Mouse (Mus musculus): ENCODE results near the gene Crtc3. TPM values are rescaled to one million over a fixed set of nuclear protein-coding genes. Genes with fewer than 3 reads are reported as not detected.
A peak's percentile ranks its signal among the peaks of the same experiment; 100 is the strongest.

Crtc3 gene
- polyA plus RNA-seq, 1 experiment from 2014 or later = 10.3 TPM

DNA sequence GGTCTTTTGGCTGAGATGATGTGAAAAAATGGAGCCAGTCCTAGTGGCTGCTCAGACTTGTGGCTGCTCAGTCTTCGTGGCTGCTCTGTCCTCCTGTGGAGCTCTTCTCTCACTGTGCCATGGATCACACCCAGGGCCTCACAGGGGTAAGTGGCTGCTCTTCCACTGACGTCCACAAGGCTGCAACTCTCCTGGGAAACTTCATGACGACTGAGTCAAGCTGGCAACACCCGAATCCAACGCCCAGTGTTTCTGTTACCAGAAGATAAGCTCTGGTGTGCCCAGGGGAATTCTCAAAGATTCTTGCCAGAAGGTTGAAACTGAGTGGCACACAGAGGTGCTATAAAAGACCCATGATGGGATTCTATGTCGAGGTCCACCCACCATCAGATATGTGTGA lies 13.8 kb upstream of the Crtc3 start:
- Histone ChIP-seq H3K4me3 (no peak overlapping the region), H3K27ac (no peak overlapping the region), H3K4me1 (no peaks in the 10 kb centered on the region), H3K9me3 (replicated peaks) (no peaks in the 10 kb centered on the region), H3K36me3 (ENCODE audit: poor library complexity, severe bottlenecking) (no peaks in the 10 kb centered on the region), H3K4me2 (no peak overlapping the region), H3K9ac (no peak overlapping the region), H3K27me3 (no peaks in the 10 kb centered on the region)
- WGBS = 70% methylated on average over 6 of the region's 6 CpGs
- no peak for ATAC-seq

- 64% methylated on average over 8 of the region's 8 CpGs for WGBS
- no peak for ATAC-seq
- Histone ChIP-seq H3K4me3 (no peak overlapping the region), H3K36me3 (ENCODE audit: poor library complexity, severe bottlenecking) (no peaks in the 10 kb centered on the region), H3K9me3 (replicated peaks) (no peaks in the 10 kb centered on the region), H3K27me3 (no peaks in the 10 kb centered on the region), H3K9ac (no peak overlapping the region), H3K27ac (no peak overlapping the region), H3K4me1 (no peaks in the 10 kb centered on the region), H3K4me2 (no peak overlapping the region)
Observed at GRCm38 (mm10) chr7:80699709-80700108, 11.0 kb upstream of the Crtc3 start.

- Histone ChIP-seq H3K36me3 (ENCODE audit: poor library complexity, severe bottlenecking) (no peaks in the 10 kb centered on the region), H3K9me3 (replicated peaks) (no peaks in the 10 kb centered on the region), H3K4me2 (no peak overlapping the region), H3K27ac (no peak overlapping the region), H3K4me1 (no peaks in the 10 kb centered on the region), H3K4me3 (no peak overlapping the region), H3K9ac (no peak overlapping the region), H3K27me3 (no peaks in the 10 kb centered on the region)
- no peak for ATAC-seq
- WGBS = 60% methylated on average over 3 of the region's 3 CpGs
Observed at GRCm38 (mm10) chr7:80698940-80699339, 10.3 kb upstream of the Crtc3 start.

- Histone ChIP-seq H3K9me3 (replicated peaks) (no peaks in the 10 kb centered on the region), H3K9ac (no peak overlapping the region), H3K27me3 (no peaks in the 10 kb centered on the region), H3K4me1 (no peaks in the 10 kb centered on the region), H3K4me2 (no peak overlapping the region), H3K4me3 (no peak overlapping the region), H3K27ac (no peak overlapping the region), H3K36me3 (ENCODE audit: poor library complexity, severe bottlenecking) (no peaks in the 10 kb centered on the region)
- ATAC-seq = no peak
- WGBS = 81% methylated on average over 5 of the region's 5 CpGs
Observed at GRCm38 (mm10) chr7:80697859-80698258, 9.2 kb upstream of the Crtc3 start.

GRCm38 (mm10) chr7:80696903-80697302 lies 8.2 kb upstream of the Crtc3 start:
- Histone ChIP-seq H3K4me2 (no peak overlapping the region), H3K9me3 (replicated peaks) (no peaks in the 10 kb centered on the region), H3K36me3 (ENCODE audit: poor library complexity, severe bottlenecking) (no peaks in the 10 kb centered on the region), H3K27ac (no peak overlapping the region), H3K9ac (no peak overlapping the region), H3K4me1 (no peaks in the 10 kb centered on the region), H3K27me3 (no peaks in the 10 kb centered on the region), H3K4me3 (no peak overlapping the region)
- 81% methylated on average over 4 of the region's 4 CpGs for WGBS
- ATAC-seq = no peak

GRCm38 (mm10) chr7:80696334-80696733 lies 7.7 kb upstream of the Crtc3 start:
- Histone ChIP-seq H3K4me3 (no peak overlapping the region), H3K9ac (no peak overlapping the region), H3K9me3 (replicated peaks) (no peaks in the 10 kb centered on the region), H3K27ac (no peak overlapping the region), H3K36me3 (ENCODE audit: poor library complexity, severe bottlenecking) (no peaks in the 10 kb centered on the region), H3K4me2 (no peak overlapping the region), H3K27me3 (no peaks in the 10 kb centered on the region), H3K4me1 (no peaks in the 10 kb centered on the region)
- ATAC-seq = no peak
- WGBS = 71% methylated on average over 1 of the region's 1 CpGs

- peaks cover 11% of the 10 kb centered on the region for H3K4me1 ChIP-seq
- no peak overlapping the region for H3K27ac ChIP-seq
- ATAC-seq = no peak
- H3K9me3 ChIP-seq (replicated peaks) = no peaks in the 10 kb centered on the region
- 92% methylated on average over 9 of the region's 9 CpGs for WGBS
- H3K27me3 ChIP-seq = no peaks in the 10 kb centered on the region
- H3K36me3 ChIP-seq (ENCODE audit: poor library complexity, severe bottlenecking) = no peaks in the 10 kb centered on the region
- H3K4me3 ChIP-seq = no peak overlapping the region
- H3K4me2 ChIP-seq = no peak overlapping the region
- H3K9ac ChIP-seq = no peak overlapping the region
Observed at GRCm38 (mm10) chr7:80692472-80692871, 3.8 kb upstream of the Crtc3 start.

DNA sequence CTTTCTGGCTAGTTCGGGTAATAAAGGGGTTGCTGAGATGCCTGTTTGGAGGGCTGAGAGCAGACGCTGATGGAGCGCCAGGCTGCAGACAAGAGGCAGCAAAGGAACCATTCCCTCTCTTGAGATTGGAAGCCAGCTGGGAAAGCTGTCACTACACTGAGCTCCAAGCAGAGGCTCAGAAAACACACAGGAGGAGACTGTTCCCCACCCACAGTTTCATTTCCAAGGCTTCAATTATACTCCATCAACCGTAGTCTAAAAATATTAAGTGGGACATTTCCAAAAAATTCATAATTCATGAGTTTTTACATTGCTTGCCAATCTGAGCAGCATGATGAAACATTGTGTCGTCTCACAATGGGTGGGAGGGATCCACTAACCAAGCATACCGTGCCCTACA lies 2.5 kb upstream of the Crtc3 start:
- Histone ChIP-seq H3K4me1 (peaks cover 17% of the 10 kb centered on the region), H3K9me3 (replicated peaks) (no peaks in the 10 kb centered on the region), H3K27ac (no peak overlapping the region), H3K4me2 (no peak overlapping the region), H3K36me3 (ENCODE audit: poor library complexity, severe bottlenecking) (no peaks in the 10 kb centered on the region), H3K27me3 (no peaks in the 10 kb centered on the region), H3K9ac (no peak overlapping the region), H3K4me3 (no peak overlapping the region)
- 53% methylated on average over 6 of the region's 6 CpGs for WGBS
- ATAC-seq = peak; percentile 19; the same call in 1 of the 2 replicates

DNA sequence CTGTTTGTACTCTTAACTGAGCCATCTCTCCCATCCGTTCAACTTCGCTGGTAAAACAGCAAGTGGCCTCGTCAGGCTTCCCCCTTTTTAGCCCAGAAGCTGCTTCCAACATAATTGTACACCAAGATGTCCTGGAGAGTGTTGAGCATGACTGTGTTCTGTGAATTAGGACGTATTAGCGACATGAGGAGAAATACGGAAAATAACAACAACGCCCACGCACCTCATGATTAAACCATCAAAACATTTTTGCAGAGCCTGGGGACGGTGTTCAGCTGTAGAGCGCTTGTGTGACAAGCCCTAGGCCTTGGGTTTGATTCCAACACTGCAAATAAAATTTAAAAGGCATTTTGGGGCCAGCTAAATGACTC lies 529 bp upstream of the Crtc3 start:
- no peak; the same call in 1 of the 2 replicates for ATAC-seq
- 19% methylated on average over 10 of the region's 10 CpGs for WGBS
- peak overlapping the region; percentile 89 for H3K9ac ChIP-seq
- H3K4me1 ChIP-seq = peaks cover 22% of the 10 kb centered on the region
- no peaks in the 10 kb centered on the region for H3K27me3 ChIP-seq
- H3K4me2 ChIP-seq = peak overlapping the region; percentile 79
- peak overlapping the region; percentile 92 for H3K27ac ChIP-seq
- H3K36me3 ChIP-seq (ENCODE audit: poor library complexity, severe bottlenecking) = no peaks in the 10 kb centered on the region
- H3K9me3 ChIP-seq (replicated peaks) = no peaks in the 10 kb centered on the region
- peak overlapping the region; percentile 76 for H3K4me3 ChIP-seq

- Histone ChIP-seq H3K9me3 (replicated peaks) (no peaks in the 10 kb centered on the region), H3K36me3 (ENCODE audit: poor library complexity, severe bottlenecking) (no peaks in the 10 kb centered on the region), H3K27me3 (no peaks in the 10 kb centered on the region), H3K4me1 (peaks cover 22% of the 10 kb centered on the region), H3K9ac (peak overlapping the region; percentile 89), H3K4me3 (peak overlapping the region; percentile 76), H3K27ac (peak overlapping the region; percentile 92), H3K4me2 (peak overlapping the region; percentile 79)
- under 1% methylated on average over 57 of the region's 69 CpGs for WGBS
- ATAC-seq = peak; percentile 59
Observed at GRCm38 (mm10) chr7:80687721-80688555, 739 bp downstream of the Crtc3 start.

DNA sequence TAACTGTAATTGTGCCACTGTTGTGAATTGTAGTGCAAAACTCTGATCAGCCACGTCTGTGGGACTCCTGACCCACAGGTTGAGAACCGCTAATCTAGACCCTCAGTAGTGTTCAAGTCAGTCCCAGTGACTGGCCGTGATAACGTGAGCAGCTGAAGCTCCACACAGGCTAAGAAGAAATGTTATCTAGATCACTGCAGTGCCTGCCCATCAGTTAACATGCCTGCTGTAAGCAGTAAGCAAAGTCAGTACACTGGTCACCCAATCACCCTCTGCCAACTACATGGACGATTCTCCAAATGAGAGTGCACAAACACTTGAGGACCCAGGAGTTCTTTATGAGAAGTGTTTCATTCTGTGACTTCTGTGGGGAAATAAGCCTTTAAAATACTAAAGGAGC lies 3.0 kb downstream of the Crtc3 start:
- no peaks in the 10 kb centered on the region for H3K36me3 ChIP-seq (ENCODE audit: poor library complexity, severe bottlenecking)
- H3K9me3 ChIP-seq (replicated peaks) = no peaks in the 10 kb centered on the region
- 87% methylated on average over 5 of the region's 5 CpGs for WGBS
- no peak overlapping the region for H3K27ac ChIP-seq
- H3K4me1 ChIP-seq = peaks cover 27% of the 10 kb centered on the region
- no peak for ATAC-seq
- H3K27me3 ChIP-seq = no peaks in the 10 kb centered on the region
- no peak overlapping the region for H3K4me2 ChIP-seq
- H3K9ac ChIP-seq = no peak overlapping the region
- no peak overlapping the region for H3K4me3 ChIP-seq

- Histone ChIP-seq H3K27ac (no peak overlapping the region), H3K4me1 (peaks cover 26% of the 10 kb centered on the region), H3K27me3 (no peaks in the 10 kb centered on the region), H3K36me3 (ENCODE audit: poor library complexity, severe bottlenecking) (no peaks in the 10 kb centered on the region), H3K4me3 (no peak overlapping the region), H3K9me3 (replicated peaks) (no peaks in the 10 kb centered on the region), H3K4me2 (no peak overlapping the region), H3K9ac (no peak overlapping the region)
- 61% methylated on average over 1 of the region's 1 CpGs for WGBS
- ATAC-seq = no peak
Observed at GRCm38 (mm10) chr7:80682630-80683029, 6.0 kb downstream of the Crtc3 start.
